Mouse (Mus musculus) kidney, adult 2 months (tissue): ENCODE measurements around the gene Atp1a1. TPM values are rescaled to one million over a fixed set of nuclear protein-coding genes. Genes with fewer than 3 reads are reported as not detected.
A peak's percentile ranks its signal among the peaks of the same experiment; 100 is the strongest.

Experiments used
- DNase-seq: peaks from one replicate; pipeline ENCODE4 v3.0.0; 2021
- H3K27ac ChIP-seq: fragments of 200-500 bp; 2 replicates; pipeline ENCODE4 v1.5.1; 2012; ENCODE audit warnings: low read depth, low read length, control low read depth, inconsistent platforms; ENCODE audit not compliant: insufficient read depth
- H3K27me3 ChIP-seq: fragments of 200-500 bp; replicated peaks from 2 replicates; pipeline ENCODE4 v1.6.1; 2012; ENCODE audit warnings: mild to moderate bottlenecking, moderate library complexity, low read length, inconsistent platforms; ENCODE audit not compliant: control insufficient read depth, insufficient read depth
- H3K36me3 ChIP-seq: fragments of 200-500 bp; 2 replicates; pipeline ENCODE4 v1.6.1; 2012; ENCODE audit warnings: mild to moderate bottlenecking, moderate library complexity, low read length, inconsistent platforms; ENCODE audit not compliant: control insufficient read depth, insufficient read depth
- H3K4me1 ChIP-seq: fragments of 200-500 bp; 2 replicates; pipeline ENCODE4 v1.6.1; 2011; ENCODE audit warnings: low read length; ENCODE audit not compliant: control insufficient read depth, insufficient read depth
- H3K4me3 ChIP-seq: fragments of 200-500 bp; 2 replicates; pipeline ENCODE4 v1.5.1; 2011; ENCODE audit warnings: mild to moderate bottlenecking, low read depth, low read length, control low read depth; ENCODE audit not compliant: insufficient read depth
- CTCF ChIP-seq: fragments of 200-500 bp; conservative IDR thresholded peaks from 2 replicates; pipeline ENCODE4 v1.5.1; 2011; ENCODE audit warnings: low read depth, mild to moderate bottlenecking, control low read depth, low read length, moderate library complexity, mixed read lengths; ENCODE audit not compliant: insufficient read depth, insufficient read length
- POLR2A ChIP-seq: fragments of 200-500 bp; IDR thresholded peaks from one replicate; pipeline ENCODE4 v1.6.1; 2011; ENCODE audit warnings: low read depth, low read length, control low read depth
- WGBS: fragments of 180-500 bp; shearing (Covaris S2); methylation state at CpG from one replicate; pipeline ENCODE4 v1.1.7; 2018; 5-methylcytosine and 5-hydroxymethylcytosine counted together
- polyA plus RNA-seq: library from polyadenylated mRNA; depleted of rRNA; stranded (reverse); fragments of >200 nt; gene quantifications from 2 replicates; pipeline ENCODE4 v1.2.3, GENCODE M21; 2012

Atp1a1 gene
- polyA plus RNA-seq, 1 experiment: 2,267 TPM

DNA sequence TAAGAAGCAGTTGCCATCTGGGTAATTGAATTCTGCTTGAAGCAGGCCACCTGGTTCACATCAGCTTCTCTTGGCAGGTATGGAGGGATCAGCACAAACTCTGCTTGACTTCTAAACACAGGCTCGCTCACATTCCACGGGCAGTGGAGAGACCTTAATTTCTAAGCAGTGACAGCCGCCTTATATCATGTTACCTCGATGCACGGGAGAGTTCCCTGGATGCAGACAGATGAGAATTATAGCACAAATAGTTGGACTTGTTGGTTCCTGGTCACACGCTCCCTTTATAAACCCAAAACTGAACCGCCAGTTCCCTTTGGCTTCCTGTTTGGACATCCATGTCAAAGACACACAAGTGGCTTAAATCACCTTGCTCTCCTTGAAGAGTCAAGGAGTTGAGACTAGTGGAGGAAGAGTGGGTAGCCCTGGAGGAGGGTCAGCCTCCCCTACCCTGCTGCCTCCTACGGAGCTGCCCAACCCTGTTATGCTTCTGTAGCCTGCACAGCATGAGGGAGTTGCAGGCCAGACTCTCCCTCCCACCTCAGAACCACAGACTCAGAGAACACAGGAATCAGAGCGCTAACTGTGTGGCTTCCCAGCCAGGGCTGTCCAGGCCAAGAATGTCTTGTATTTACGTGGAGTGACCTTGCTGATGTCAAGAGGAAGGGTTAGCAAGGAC is 7.5 kb upstream of the Atp1a1 start:
- Histone ChIP-seq H3K4me1 (no peaks in the 10 kb centered on the region), H3K4me3 (no peak overlapping the region), H3K27ac (no peak overlapping the region), H3K36me3 (no peaks in the 10 kb centered on the region), H3K27me3 (no peaks in the 10 kb centered on the region)
- TF ChIP-seq CTCF (no peak), POLR2A (no peak)
- 49% methylated on average over 10 of the region's 10 CpGs for WGBS
- peak; percentile 10 for DNase-seq

GRCm38 (mm10) chr3:101611012-101611812 is 6.7 kb upstream of the Atp1a1 start:
- 77% methylated on average over 8 of the region's 8 CpGs for WGBS
- DNase-seq: peak; percentile 17
- Histone ChIP-seq H3K36me3 (no peaks in the 10 kb centered on the region), H3K4me3 (no peak overlapping the region), H3K27me3 (no peaks in the 10 kb centered on the region), H3K4me1 (no peaks in the 10 kb centered on the region), H3K27ac (no peak overlapping the region)
- no peak for TF ChIP-seq POLR2A
- TF ChIP-seq CTCF: no peak

DNA sequence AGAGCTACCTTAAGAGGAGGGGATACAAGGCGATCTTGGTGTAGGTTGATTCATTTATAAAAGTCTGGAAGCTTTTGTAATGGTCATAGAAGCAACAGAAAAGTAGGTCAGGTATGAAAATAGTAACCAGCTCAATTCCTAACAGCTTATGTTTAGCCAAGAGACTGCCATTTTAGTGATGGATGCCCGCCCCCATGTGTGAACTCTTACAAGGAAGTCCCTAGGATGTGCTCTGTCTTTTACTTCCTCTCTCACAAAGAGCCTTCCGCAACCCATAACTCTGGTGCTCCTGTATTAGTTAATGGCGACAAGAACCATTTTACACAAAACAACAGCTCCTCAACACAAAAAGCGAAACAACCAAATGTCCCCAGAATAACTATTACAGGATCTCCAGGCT is 4.8 kb upstream of the Atp1a1 start:
- Histone ChIP-seq H3K4me1 (no peaks in the 10 kb centered on the region), H3K27ac (no peak overlapping the region), H3K36me3 (no peaks in the 10 kb centered on the region), H3K27me3 (no peaks in the 10 kb centered on the region), H3K4me3 (no peak overlapping the region)
- TF ChIP-seq CTCF (no peak), POLR2A (no peak)
- WGBS: 76% methylated on average over 5 of the region's 5 CpGs
- peak; percentile 69 for DNase-seq

- Histone ChIP-seq H3K27me3 (no peaks in the 10 kb centered on the region), H3K4me3 (no peak overlapping the region), H3K27ac (no peak overlapping the region), H3K36me3 (peaks cover 2% of the 10 kb centered on the region; the same call in 1 of the 2 replicates), H3K4me1 (no peaks in the 10 kb centered on the region)
- peak; percentile 38 for DNase-seq
- 74% methylated on average over 7 of the region's 7 CpGs for WGBS
- TF ChIP-seq POLR2A: no peak
- no peak for TF ChIP-seq CTCF
These were observed 2.5 kb upstream of the Atp1a1 start for GRCm38 (mm10) chr3:101606861-101607455.

DNA sequence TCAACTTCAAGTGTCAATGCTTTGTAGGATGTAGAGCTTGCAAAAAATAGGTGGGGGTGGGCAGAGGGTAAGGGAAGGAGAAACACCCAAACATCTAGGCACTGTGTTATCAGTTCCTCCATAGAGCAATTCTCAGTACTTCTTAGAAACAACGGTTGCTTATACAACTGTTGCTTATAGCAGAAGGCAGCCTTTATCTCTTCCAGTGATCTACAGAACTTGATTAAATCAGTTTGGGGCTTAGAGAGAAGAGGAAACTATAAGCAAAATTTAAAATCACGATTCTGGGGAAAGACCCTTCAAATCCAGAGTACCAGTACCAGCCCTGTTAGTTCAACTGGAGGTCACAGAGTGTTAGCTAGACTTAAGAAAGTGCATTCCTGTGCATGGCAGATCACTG is 1.2 kb upstream of the Atp1a1 start:
- 58% methylated on average over 2 of the region's 2 CpGs for WGBS
- no peak overlapping the region for H3K27ac ChIP-seq
- no peaks in the 10 kb centered on the region for H3K27me3 ChIP-seq
- H3K4me1 ChIP-seq: 0 out of 2 replicates have a peak, but pooled peaks cover 4% of the 10 kb centered on the region
- DNase-seq: no peak
- H3K4me3 ChIP-seq: no peak overlapping the region
- H3K36me3 ChIP-seq: peaks cover 6% of the 10 kb centered on the region; the same call in 1 of the 2 replicates
- TF ChIP-seq POLR2A (no peak), CTCF (no peak)

DNA sequence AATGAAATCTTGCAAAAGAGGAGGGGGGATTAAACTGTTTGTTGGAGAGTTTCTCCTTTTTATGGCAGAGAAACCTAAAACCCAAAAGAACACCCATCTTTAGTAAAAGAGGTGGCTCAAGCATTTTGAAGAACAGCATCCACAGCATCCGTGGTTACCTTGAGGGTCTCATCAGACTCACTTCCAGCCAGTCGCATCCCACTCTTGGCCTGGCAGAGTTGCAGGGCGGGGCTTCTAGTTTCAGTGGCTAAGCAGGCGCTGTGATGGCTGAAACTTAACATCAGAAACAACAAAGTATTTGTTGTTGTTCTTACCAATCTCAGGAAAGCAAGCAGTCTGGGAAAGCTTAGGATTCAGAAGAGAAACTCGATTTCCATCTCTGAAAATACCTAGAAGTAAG is 807 bp upstream of the Atp1a1 start:
- no peak for TF ChIP-seq POLR2A
- TF ChIP-seq CTCF: no peak
- Histone ChIP-seq H3K36me3 (peaks cover 8% of the 10 kb centered on the region; the same call in 1 of the 2 replicates), H3K4me3 (no peak overlapping the region), H3K27me3 (no peaks in the 10 kb centered on the region), H3K4me1 (peaks cover 4% of the 10 kb centered on the region; the same call in 1 of the 2 replicates), H3K27ac (no peak overlapping the region)
- 37% methylated on average over 5 of the region's 5 CpGs for WGBS
- peak; percentile 19 for DNase-seq
